Mouse (Mus musculus) gastrocnemius, adult 18-20 months (tissue): Measurements from ENCODE around the gene Slc35d1. TPM values are rescaled to one million over a fixed set of nuclear protein-coding genes. Genes with fewer than 3 reads are reported as not detected.

Experiments used
- DNase-seq: peaks from one replicate; pipeline ENCODE4 v3.0.0; 2021; ENCODE audit warnings: low spot score
- long read RNA-seq, 2 experiments: library from polyadenylated mRNA; stranded (forward); transcript quantifications; one replicate each; pipeline ENCODE4 v2.0.0; 2021
- total RNA-seq, 2 experiments: library from RNA; stranded (reverse); gene quantifications; 2 replicates each; pipeline ENCODE4 v1.2.3; 2021

Gene Slc35d1
- 1 to 10 TPM; 6.0 to 7.4 TPM for total RNA-seq
- long read RNA-seq, experiment 1, full-length matches to known transcripts, result 3 of 5 reads
- long read RNA-seq, experiment 1, partial matches to known transcripts, result 0 of 5 reads
- long read RNA-seq, experiment 1, other reads (novel, unspliced or antisense), result 2 of 5 reads
- long read RNA-seq, experiment 2, full-length matches to known transcripts, result 3 of 7 reads
- long read RNA-seq, experiment 2, partial matches to known transcripts, result 3 of 7 reads
- long read RNA-seq, experiment 2, other reads (novel, unspliced or antisense), result 1 of 7 reads

- peak; percentile 72 for DNase-seq
Observed at GRCm38 (mm10) chr4:103214925-103215820, at the start of gene Slc35d1. Gene Slc35d1, minus strand, starts transcription at chr4:103215164.

GRCm38 (mm10) chr4:103263812-103264396, 48.9 kb upstream of the Slc35d1 start:
- no peak for DNase-seq

- no peak for DNase-seq
Observed at GRCm38 (mm10) chr4:103263378-103263777, 48.4 kb upstream of the Slc35d1 start.

GRCm38 (mm10) chr4:103258817-103259216, 43.9 kb upstream of the Slc35d1 start:
- no peak for DNase-seq

GRCm38 (mm10) chr4:103253846-103254245, 38.9 kb upstream of the Slc35d1 start:
- no peak for DNase-seq

GRCm38 (mm10) chr4:103249436-103250085, 34.6 kb upstream of the Slc35d1 start:
- DNase-seq, result no peak

- DNase-seq, result no peak
Observed at GRCm38 (mm10) chr4:103247813-103248212, 32.8 kb upstream of the Slc35d1 start.

- no peak for DNase-seq
Observed at GRCm38 (mm10) chr4:103247249-103247648, 32.3 kb upstream of the Slc35d1 start.

GRCm38 (mm10) chr4:103232156-103232555, 17.2 kb upstream of the Slc35d1 start:
- no peak for DNase-seq

- DNase-seq, result no peak
Observed at GRCm38 (mm10) chr4:103222854-103223253, 7.9 kb upstream of the Slc35d1 start.

GRCm38 (mm10) chr4:103221789-103222188, 6.8 kb upstream of the Slc35d1 start:
- no peak for DNase-seq

- DNase-seq, result no peak
Observed at GRCm38 (mm10) chr4:103219011-103219410, 4.0 kb upstream of the Slc35d1 start.

GRCm38 (mm10) chr4:103216046-103216445, 1.1 kb upstream of the Slc35d1 start:
- DNase-seq, result no peak

- DNase-seq, result peak; percentile 68
Observed at GRCm38 (mm10) chr4:103214498-103214924, 453 bp downstream of the Slc35d1 start.

- no peak for DNase-seq
Observed at GRCm38 (mm10) chr4:103213859-103214497, 986 bp downstream of the Slc35d1 start.

GRCm38 (mm10) chr4:103208553-103208952, 6.4 kb downstream of the Slc35d1 start:
- no peak for DNase-seq

- no peak for DNase-seq
Observed at GRCm38 (mm10) chr4:103203646-103204045, 11.3 kb downstream of the Slc35d1 start.

GRCm38 (mm10) chr4:103200046-103200445, 14.9 kb downstream of the Slc35d1 start:
- no peak for DNase-seq

- no peak for DNase-seq
Observed at GRCm38 (mm10) chr4:103199086-103199485, 15.9 kb downstream of the Slc35d1 start.

- DNase-seq, result no peak
Observed at GRCm38 (mm10) chr4:103197401-103197800, 17.6 kb downstream of the Slc35d1 start.

GRCm38 (mm10) chr4:103192421-103192820, 22.5 kb downstream of the Slc35d1 start:
- no peak for DNase-seq
